Mouse (Mus musculus) stomach, postnatal 0 days (tissue): ENCODE measurements around the gene Bach2.

Experiments
- CTCF ChIP-seq: IDR thresholded peaks from 2 replicates; pipeline ENCODE4 v1.5.1; 2016; ENCODE audit warnings: antibody characterized with exemption, low read depth, mild to moderate bottlenecking, moderate library complexity
- EP300 ChIP-seq: optimal IDR thresholded peaks from 2 replicates; pipeline ENCODE3; 2016; ENCODE audit warnings: antibody characterized with exemption

GRCm38 (mm10) chr4:32463065-32463464 is 224.5 kb downstream of the Bach2 start:
- TF ChIP-seq CTCF = no peak
- no peak for TF ChIP-seq EP300
